Mouse (Mus musculus): ENCODE measurements at regions not wholly inside any gene's neighbourhood (a gene's known extent, or its start where the extent isn't known, plus 50 kb on each side); places are given as distances from the start of the nearest gene placed in this dataset.

- 79% methylated on average over 2 of the region's 2 CpGs for WGBS
- H3K4me2 ChIP-seq (replicated peaks) = no peak overlapping the region
Observed at GRCm38 (mm10) chr1:183921262-183921661, 91.8 kb upstream of the Dusp10 start.

GRCm38 (mm10) chr1:183928539-183928938 lies 84.6 kb upstream of the Dusp10 start:
- H3K36me3 ChIP-seq = no peaks in the 10 kb centered on the region
- no peak overlapping the region for H3K27ac ChIP-seq
- no peaks in the 10 kb centered on the region for H3K9me3 ChIP-seq
- H3K4me1 ChIP-seq (replicated peaks) = no peaks in the 10 kb centered on the region
- 89% methylated on average over 4 of the region's 4 CpGs for WGBS
- no peak for ATAC-seq
- no peak overlapping the region for H3K4me2 ChIP-seq (replicated peaks)
- no peak overlapping the region for H3K4me3 ChIP-seq (replicated peaks)
- no peaks in the 10 kb centered on the region for H3K27me3 ChIP-seq
- H3K9ac ChIP-seq (replicated peaks) = no peak overlapping the region

More at GRCm38 (mm10) chr1:183921262-183921661, 91.8 kb upstream of the Dusp10 start:
- H3K4me1 ChIP-seq (replicated peaks) = no peaks in the 10 kb centered on the region
- H3K36me3 ChIP-seq = no peaks in the 10 kb centered on the region
- no peak overlapping the region for H3K9ac ChIP-seq (replicated peaks)
- no peak overlapping the region for H3K27ac ChIP-seq
- H3K4me3 ChIP-seq (replicated peaks) = no peak overlapping the region
- ATAC-seq = no peak
- H3K9me3 ChIP-seq = no peaks in the 10 kb centered on the region
- H3K27me3 ChIP-seq = no peaks in the 10 kb centered on the region

GRCm38 (mm10) chr1:183930363-183930982 lies 82.6 kb upstream of the Dusp10 start:
- H3K4me1 ChIP-seq (replicated peaks) = no peaks in the 10 kb centered on the region
- H3K36me3 ChIP-seq = no peaks in the 10 kb centered on the region
- H3K9me3 ChIP-seq = no peaks in the 10 kb centered on the region
- no peak overlapping the region for H3K9ac ChIP-seq (replicated peaks)
- no peak for ATAC-seq
- no peak overlapping the region for H3K4me2 ChIP-seq (replicated peaks)
- no peaks in the 10 kb centered on the region for H3K27me3 ChIP-seq
- H3K27ac ChIP-seq = no peak overlapping the region
- WGBS = 90% methylated on average over 4 of the region's 4 CpGs
- no peak overlapping the region for H3K4me3 ChIP-seq (replicated peaks)

- no peak overlapping the region for H3K4me2 ChIP-seq (replicated peaks)
- no peak overlapping the region for H3K27ac ChIP-seq
- H3K4me1 ChIP-seq (replicated peaks) = no peaks in the 10 kb centered on the region
- no peaks in the 10 kb centered on the region for H3K27me3 ChIP-seq
- 74% methylated on average over 3 of the region's 3 CpGs for WGBS
- no peak overlapping the region for H3K9ac ChIP-seq (replicated peaks)
- H3K9me3 ChIP-seq = no peaks in the 10 kb centered on the region
- no peaks in the 10 kb centered on the region for H3K36me3 ChIP-seq
- no peak for ATAC-seq
- no peak overlapping the region for H3K4me3 ChIP-seq (replicated peaks)
Observed at GRCm38 (mm10) chr1:183931141-183931540, 82.0 kb upstream of the Dusp10 start.

- Histone ChIP-seq H3K4me1 (replicated peaks) (no peaks in the 10 kb centered on the region), H3K27me3 (no peaks in the 10 kb centered on the region), H3K9me3 (no peaks in the 10 kb centered on the region), H3K4me2 (replicated peaks) (no peak overlapping the region), H3K36me3 (no peaks in the 10 kb centered on the region), H3K4me3 (replicated peaks) (no peak overlapping the region), H3K9ac (replicated peaks) (no peak overlapping the region), H3K27ac (no peak overlapping the region)
- 87% methylated on average over 2 of the region's 2 CpGs for WGBS
- no peak for ATAC-seq
Observed at GRCm38 (mm10) chr1:183933845-183934244, 79.3 kb upstream of the Dusp10 start.

- Histone ChIP-seq H3K27ac (no peak overlapping the region), H3K4me3 (replicated peaks) (no peak overlapping the region), H3K4me1 (replicated peaks) (no peaks in the 10 kb centered on the region), H3K9me3 (no peaks in the 10 kb centered on the region), H3K4me2 (replicated peaks) (no peak overlapping the region), H3K9ac (replicated peaks) (no peak overlapping the region), H3K27me3 (no peaks in the 10 kb centered on the region), H3K36me3 (no peaks in the 10 kb centered on the region)
- no peak for ATAC-seq
- WGBS = 92% methylated on average over 11 of the region's 11 CpGs
Observed at GRCm38 (mm10) chr1:183937166-183937565, 75.9 kb upstream of the Dusp10 start.

- Histone ChIP-seq H3K4me2 (replicated peaks) (no peak overlapping the region), H3K9ac (replicated peaks) (no peak overlapping the region), H3K27ac (no peak overlapping the region), H3K36me3 (no peaks in the 10 kb centered on the region), H3K4me1 (replicated peaks) (no peaks in the 10 kb centered on the region), H3K9me3 (no peaks in the 10 kb centered on the region), H3K4me3 (replicated peaks) (no peak overlapping the region), H3K27me3 (no peaks in the 10 kb centered on the region)
- WGBS = 89% methylated on average over 6 of the region's 6 CpGs
- no peak for ATAC-seq
Observed at GRCm38 (mm10) chr1:183938361-183938760, 74.7 kb upstream of the Dusp10 start.

- no peak overlapping the region for H3K27ac ChIP-seq
- no peaks in the 10 kb centered on the region for H3K27me3 ChIP-seq
- H3K9ac ChIP-seq (replicated peaks) = no peak overlapping the region
- no peaks in the 10 kb centered on the region for H3K9me3 ChIP-seq
- H3K4me1 ChIP-seq (replicated peaks) = no peaks in the 10 kb centered on the region
- H3K4me3 ChIP-seq (replicated peaks) = no peak overlapping the region
- no peak for ATAC-seq
- H3K4me2 ChIP-seq (replicated peaks) = no peak overlapping the region
- WGBS = 86% methylated on average over 2 of the region's 2 CpGs
- H3K36me3 ChIP-seq = no peaks in the 10 kb centered on the region
Observed at GRCm38 (mm10) chr1:183940706-183941105, 72.4 kb upstream of the Dusp10 start.

- no peak overlapping the region for H3K4me3 ChIP-seq (replicated peaks)
- no peaks in the 10 kb centered on the region for H3K27me3 ChIP-seq
- WGBS = 88% methylated on average over 8 of the region's 8 CpGs
- ATAC-seq = no peak
- no peaks in the 10 kb centered on the region for H3K4me1 ChIP-seq (replicated peaks)
- H3K27ac ChIP-seq = no peak overlapping the region
- no peaks in the 10 kb centered on the region for H3K36me3 ChIP-seq
- no peaks in the 10 kb centered on the region for H3K9me3 ChIP-seq
- no peak overlapping the region for H3K9ac ChIP-seq (replicated peaks)
- no peak overlapping the region for H3K4me2 ChIP-seq (replicated peaks)
Observed at GRCm38 (mm10) chr1:183946241-183946640, 66.9 kb upstream of the Dusp10 start.

- H3K9ac ChIP-seq (replicated peaks) = no peak overlapping the region
- no peak overlapping the region for H3K4me3 ChIP-seq (replicated peaks)
- no peaks in the 10 kb centered on the region for H3K36me3 ChIP-seq
- H3K4me1 ChIP-seq (replicated peaks) = no peaks in the 10 kb centered on the region
- no peaks in the 10 kb centered on the region for H3K9me3 ChIP-seq
- no peak overlapping the region for H3K27ac ChIP-seq
- no peak overlapping the region for H3K4me2 ChIP-seq (replicated peaks)
- 87% methylated on average over 5 of the region's 5 CpGs for WGBS
- ATAC-seq = no peak
- no peaks in the 10 kb centered on the region for H3K27me3 ChIP-seq
Observed at GRCm38 (mm10) chr1:183947066-183947465, 66.0 kb upstream of the Dusp10 start.

- no peaks in the 10 kb centered on the region for H3K4me1 ChIP-seq (replicated peaks)
- no peaks in the 10 kb centered on the region for H3K36me3 ChIP-seq
- WGBS = 91% methylated on average over 4 of the region's 4 CpGs
- H3K9me3 ChIP-seq = no peaks in the 10 kb centered on the region
- no peak for ATAC-seq
- H3K9ac ChIP-seq (replicated peaks) = no peak overlapping the region
- no peak overlapping the region for H3K27ac ChIP-seq
- no peak overlapping the region for H3K4me2 ChIP-seq (replicated peaks)
- no peak overlapping the region for H3K4me3 ChIP-seq (replicated peaks)
- no peaks in the 10 kb centered on the region for H3K27me3 ChIP-seq
Observed at GRCm38 (mm10) chr1:183949205-183949604, 63.9 kb upstream of the Dusp10 start.

- ATAC-seq = no peak
- H3K4me1 ChIP-seq (replicated peaks) = no peaks in the 10 kb centered on the region
- H3K9ac ChIP-seq (replicated peaks) = no peak overlapping the region
- no peaks in the 10 kb centered on the region for H3K27me3 ChIP-seq
- H3K4me3 ChIP-seq (replicated peaks) = no peak overlapping the region
- H3K4me2 ChIP-seq (replicated peaks) = no peak overlapping the region
- no peaks in the 10 kb centered on the region for H3K36me3 ChIP-seq
- no peak overlapping the region for H3K27ac ChIP-seq
- no peaks in the 10 kb centered on the region for H3K9me3 ChIP-seq
- 94% methylated on average over 2 of the region's 2 CpGs for WGBS
Observed at GRCm38 (mm10) chr1:183954086-183954485, 59.0 kb upstream of the Dusp10 start.

- no peaks in the 10 kb centered on the region for H3K27me3 ChIP-seq
- ATAC-seq = no peak
- WGBS = 83% methylated on average over 3 of the region's 3 CpGs
Observed at GRCm38 (mm10) chr1:183956391-183956790, 56.7 kb upstream of the Dusp10 start.

More at GRCm38 (mm10) chr1:183956391-183956790, 56.7 kb upstream of the Dusp10 start:
- H3K4me2 ChIP-seq (replicated peaks) = no peak overlapping the region
- H3K4me1 ChIP-seq (replicated peaks) = no peaks in the 10 kb centered on the region
- no peak overlapping the region for H3K4me3 ChIP-seq (replicated peaks)
- H3K9ac ChIP-seq (replicated peaks) = no peak overlapping the region
- no peaks in the 10 kb centered on the region for H3K36me3 ChIP-seq
- H3K27ac ChIP-seq = no peak overlapping the region
- H3K9me3 ChIP-seq = no peaks in the 10 kb centered on the region
